Mouse (Mus musculus): ENCODE measurements at regions not wholly inside any gene's neighbourhood (a gene's known extent, or its start where the extent isn't known, plus 50 kb on each side); places are given as distances from the start of the nearest gene placed in this dataset.

DNA sequence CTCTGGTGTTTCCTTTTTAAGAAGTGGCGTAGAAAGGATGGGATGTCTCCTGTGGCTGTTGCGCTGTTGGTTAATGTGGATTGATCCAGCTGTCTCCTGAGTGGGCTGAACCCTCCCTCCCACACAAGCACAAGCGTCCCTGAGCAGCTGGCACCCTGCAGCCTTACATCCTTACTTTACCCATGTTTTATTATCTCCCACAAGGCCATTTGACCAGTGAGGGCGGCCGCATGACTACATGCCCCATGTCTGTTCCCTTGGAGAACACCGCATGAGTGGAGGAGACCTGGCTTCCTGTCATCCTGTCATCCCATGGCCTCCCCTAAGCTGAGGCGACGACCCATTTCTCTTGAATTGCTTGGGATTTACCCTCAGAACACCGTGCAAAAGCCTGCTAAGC, 108.2 kb downstream of the Bms1 start:
- H3K4me3 ChIP-seq (replicated peaks in 1 of 3; ENCODE audit: low read depth in 2 of 3, low read length in 2 of 3, poor library complexity in 1 of 3) = no peak overlapping the region
- no peak overlapping the region for H3K27ac ChIP-seq (ENCODE audit: insufficient read depth, low read depth)
- no peak overlapping the region for H3K9ac ChIP-seq (ENCODE audit: insufficient read depth, low read depth)
- TF ChIP-seq UBTF (IDR thresholded peaks at IDR 0.05; ENCODE audit: low read depth, low read length) (no peak), MXI1 (IDR thresholded peaks at IDR 0.05; ENCODE audit: low read depth, low read length) (no peak), BHLHE40 (IDR thresholded peaks at IDR 0.05; ENCODE audit: low read depth, low read length) (no peak), ZMIZ1 (IDR thresholded peaks at IDR 0.05; ENCODE audit: low read depth, low read length) (no peak), KAT2A (IDR thresholded peaks at IDR 0.05; ENCODE audit: insufficient replicate concordance, low read length) (no peak), POLR2AphosphoS2 (IDR thresholded peaks at IDR 0.05; ENCODE audit: low read depth, low read length) (no peak), MYC (IDR thresholded peaks at IDR 0.05; ENCODE audit: low read depth, low read length) (no peak)
- H3K27me3 ChIP-seq (replicated peaks) = peaks cover 82% of the 10 kb centered on the region
- in situ Hi-C loops (cut with MboI; ENCODE audit: low pct_ligation_motif_present, low pct_unique_long_range_greater_than_20kb, low sequenced_read_pairs) (no loop called here), dilution Hi-C loops (cut with MboI; ENCODE audit: extremely low pct_ligation_motif_present, extremely low pct_unique_long_range_greater_than_20kb, low sequenced_read_pairs) (no loop called here)
- H3K36me3 ChIP-seq (replicated peaks in 1 of 2; ENCODE audit: control insufficient read depth in 1 of 2, insufficient read depth in 1 of 2, low read length in 1 of 2) = no peaks in the 10 kb centered on the region
- H3K4me1 ChIP-seq (ENCODE audit: control insufficient read depth in 1 of 2, insufficient read depth in 2 of 2) = no peaks in the 10 kb centered on the region
- no peaks in the 10 kb centered on the region for H3K79me2 ChIP-seq (replicated peaks; ENCODE audit: control insufficient read depth, extremely low read depth, insufficient read depth, poor library complexity, severe bottlenecking)
- no peak for DNase-seq (ENCODE audit: extremely low read depth)
- H3K9me3 ChIP-seq (replicated peaks; ENCODE audit: low read length) = no peaks in the 10 kb centered on the region
- H3K4me2 ChIP-seq (ENCODE audit: insufficient read depth, low read depth, poor library complexity, severe bottlenecking) = no peak overlapping the region

DNA sequence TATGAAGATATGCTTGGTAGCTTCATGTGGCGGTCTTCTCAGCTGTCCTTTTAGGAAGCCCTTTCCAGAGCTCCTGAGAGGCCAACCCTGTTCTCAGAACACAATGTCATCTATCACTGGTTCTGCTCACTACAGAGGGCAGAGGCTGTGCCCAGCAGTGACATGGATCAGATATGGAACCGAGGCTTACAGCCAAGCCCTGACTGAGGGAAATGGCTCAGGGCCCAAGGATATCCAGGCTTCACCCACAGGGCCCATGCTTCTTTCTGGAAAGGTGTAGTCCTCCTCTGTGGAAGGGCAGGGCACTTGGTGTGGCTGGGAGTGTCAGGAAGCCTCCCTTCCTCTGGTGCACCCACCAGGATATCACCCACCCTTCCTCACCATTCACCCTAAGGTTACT, 109.4 kb downstream of the Bms1 start:
- Histone ChIP-seq H3K4me2 (ENCODE audit: insufficient read depth, low read depth, poor library complexity, severe bottlenecking) (no peak overlapping the region), H3K4me3 (replicated peaks in 1 of 3; ENCODE audit: low read depth in 2 of 3, low read length in 2 of 3, poor library complexity in 1 of 3) (no peak overlapping the region), H3K27me3 (replicated peaks) (peaks cover 80% of the 10 kb centered on the region), H3K9ac (ENCODE audit: insufficient read depth, low read depth) (no peak overlapping the region), H3K4me1 (ENCODE audit: control insufficient read depth in 1 of 2, insufficient read depth in 2 of 2) (no peaks in the 10 kb centered on the region), H3K79me2 (replicated peaks; ENCODE audit: control insufficient read depth, extremely low read depth, insufficient read depth, poor library complexity, severe bottlenecking) (no peaks in the 10 kb centered on the region), H3K36me3 (replicated peaks in 1 of 2; ENCODE audit: control insufficient read depth in 1 of 2, insufficient read depth in 1 of 2, low read length in 1 of 2) (no peaks in the 10 kb centered on the region), H3K9me3 (replicated peaks; ENCODE audit: low read length) (no peaks in the 10 kb centered on the region), H3K27ac (ENCODE audit: insufficient read depth, low read depth) (no peak overlapping the region)
- in situ Hi-C loops (cut with MboI; ENCODE audit: low pct_ligation_motif_present, low pct_unique_long_range_greater_than_20kb, low sequenced_read_pairs) = no loop called here
- dilution Hi-C loops (cut with MboI; ENCODE audit: extremely low pct_ligation_motif_present, extremely low pct_unique_long_range_greater_than_20kb, low sequenced_read_pairs) = no loop called here
- no peak for DNase-seq (ENCODE audit: extremely low read depth)
- no peak for TF ChIP-seq POLR2AphosphoS2 (IDR thresholded peaks at IDR 0.05; ENCODE audit: low read depth, low read length)
- no peak for TF ChIP-seq MAX (IDR thresholded peaks at IDR 0.05; ENCODE audit: low read length)
- no peak for TF ChIP-seq ZKSCAN1 (IDR thresholded peaks at IDR 0.05; ENCODE audit: borderline replicate concordance, low read depth, low read length)
- no peak for TF ChIP-seq CTCF (conservative IDR thresholded peaks at IDR 0.05 in 1 of 2, IDR thresholded peaks at IDR 0.05 in 1 of 2; ENCODE audit: low read depth in 2 of 2, low read length in 2 of 2)
- no peak for TF ChIP-seq E2F4 (IDR thresholded peaks at IDR 0.05; ENCODE audit: insufficient replicate concordance, low read depth, low read length)
- no peak for TF ChIP-seq USF2 (conservative IDR thresholded peaks at IDR 0.05; ENCODE audit: low read depth, low read length)
- TF ChIP-seq CHD1 (IDR thresholded peaks at IDR 0.05; ENCODE audit: low read depth, low read length) = no peak
- TF ChIP-seq BHLHE40 (IDR thresholded peaks at IDR 0.05; ENCODE audit: low read depth, low read length) = no peak
- TF ChIP-seq USF1 (IDR thresholded peaks at IDR 0.05; ENCODE audit: low read depth, low read length) = no peak
- no peak for TF ChIP-seq IRF4 (IDR thresholded peaks at IDR 0.05; ENCODE audit: low read depth, low read length)
- no peak for TF ChIP-seq MYC (IDR thresholded peaks at IDR 0.05; ENCODE audit: low read depth, low read length)
- no peak for TF ChIP-seq EP300 (IDR thresholded peaks at IDR 0.05; ENCODE audit: low read length)
- TF ChIP-seq KAT2A (IDR thresholded peaks at IDR 0.05; ENCODE audit: insufficient replicate concordance, low read length) = no peak
- no peak for TF ChIP-seq POLR2A (IDR thresholded peaks at IDR 0.05; ENCODE audit: low read depth, low read length)
- no peak for TF ChIP-seq SMC3 (IDR thresholded peaks at IDR 0.05; ENCODE audit: low read depth, low read length)
- no peak for TF ChIP-seq MAZ (IDR thresholded peaks at IDR 0.05; ENCODE audit: low read depth, low read length)
- TF ChIP-seq JUN (IDR thresholded peaks at IDR 0.05; ENCODE audit: insufficient read depth, low read depth, low read length) = no peak
- TF ChIP-seq GABPA (IDR thresholded peaks at IDR 0.05; ENCODE audit: insufficient replicate concordance, low read depth, low read length) = no peak
